Mouse (Mus musculus) MEL (cell line): ENCODE results near the gene Rnase2b. TPM values are rescaled to one million over a fixed set of nuclear protein-coding genes. Genes with fewer than 3 reads are reported as not detected.

ENCODE experiments used
- DNase-seq: peaks from one replicate; pipeline ENCODE4 v3.0.0; 2011; ENCODE audit warnings: low read depth, low spot score
- H3K27ac ChIP-seq: 2 replicates; pipeline ENCODE4 v1.5.1; 2012; ENCODE audit warnings: low read depth, mild to moderate bottlenecking, control low read depth, low read length, moderate library complexity; ENCODE audit not compliant: control insufficient read depth
- H3K27me3 ChIP-seq, 2 experiments: fragments of 150-350 bp in 1 of 2; sonication (generic) in 1 of 2; 2 replicates each; pipeline ENCODE4 v1.6.1; 2012; ENCODE audit warnings: low read length in 2 of 2, mild to moderate bottlenecking in 2 of 2, improper control_type of control experiment in 1 of 2, moderate library complexity in 1 of 2; ENCODE audit not compliant: insufficient read depth in 2 of 2, control insufficient read depth in 1 of 2
- H3K36me3 ChIP-seq, 2 experiments: 2 replicates each; pipeline ENCODE4 v1.6.1; 2012 to 2014; ENCODE audit warnings: low read length in 2 of 2, improper control_type of control experiment in 1 of 2, inconsistent platforms in 1 of 2, mild to moderate bottlenecking in 1 of 2; ENCODE audit not compliant: insufficient read depth in 2 of 2, control insufficient read depth in 1 of 2
- H3K4me1 ChIP-seq, 2 experiments: fragments of 150-350 bp in 1 of 2; sonication (generic) in 1 of 2; 2 replicates each; pipeline ENCODE4 v1.6.1; 2012; ENCODE audit warnings: low read length in 2 of 2, improper control_type of control experiment in 1 of 2, mild to moderate bottlenecking in 1 of 2; ENCODE audit not compliant: insufficient read depth in 2 of 2, control insufficient read depth in 1 of 2
- H3K4me3 ChIP-seq, 2 experiments: fragments of 150-350 bp in 1 of 2; sonication (generic) in 1 of 2; 2 replicates each; pipeline ENCODE4 v1.5.1; 2012; ENCODE audit warnings: low read depth in 2 of 2, low read length in 2 of 2, mild to moderate bottlenecking in 2 of 2, moderate library complexity in 2 of 2, control low read depth in 1 of 2, improper control_type of control experiment in 1 of 2; ENCODE audit not compliant: control insufficient read depth in 1 of 2, insufficient read depth in 1 of 2
- H3K79me2 ChIP-seq: 2 replicates; pipeline ENCODE4 v1.6.1; 2012; ENCODE audit warnings: mild to moderate bottlenecking, low read length, moderate library complexity; ENCODE audit not compliant: control insufficient read depth, poor library complexity, insufficient read depth
- H3K9ac ChIP-seq: 2 replicates; pipeline ENCODE4 v1.6.1; 2012; ENCODE audit warnings: low read depth, mild to moderate bottlenecking, control low read depth, low read length, moderate library complexity; ENCODE audit not compliant: control insufficient read depth, poor library complexity, severe bottlenecking
- H3K9me3 ChIP-seq: fragments of 150-350 bp; sonication (generic); replicated peaks from 2 replicates; pipeline ENCODE4 v1.6.1; 2012; ENCODE audit warnings: mild to moderate bottlenecking, low read length, improper control_type of control experiment, moderate library complexity; ENCODE audit not compliant: insufficient read depth
- CHD1 ChIP-seq: IDR thresholded peaks from 2 replicates; pipeline ENCODE4 v1.6.1; 2012; ENCODE audit warnings: low read depth, mild to moderate bottlenecking, inconsistent platforms, low read length, improper control_type of control experiment
- CHD2 ChIP-seq: IDR thresholded peaks from 2 replicates; pipeline ENCODE4 v1.6.1; 2011; ENCODE audit warnings: low read length, improper control_type of control experiment
- ELF1 ChIP-seq: IDR thresholded peaks from 2 replicates; pipeline ENCODE4 v1.6.1; 2014; ENCODE audit warnings: low read depth, mild to moderate bottlenecking, inconsistent platforms, low read length, improper control_type of control experiment, moderate library complexity
- GATA1 ChIP-seq: IDR thresholded peaks from 2 replicates; pipeline ENCODE4 v1.6.1; 2011; ENCODE audit warnings: low read depth, low read length, improper control_type of control experiment
- HCFC1 ChIP-seq: IDR thresholded peaks from 2 replicates; pipeline ENCODE4 v1.6.1; 2012; ENCODE audit warnings: low read depth, mild to moderate bottlenecking, inconsistent platforms, low read length, improper control_type of control experiment, moderate library complexity
- JUND ChIP-seq: IDR thresholded peaks from 2 replicates; pipeline ENCODE4 v1.6.1; 2011; ENCODE audit warnings: low read depth, mild to moderate bottlenecking, improper control_type of control experiment, low read length
- KAT2A ChIP-seq: conservative IDR thresholded peaks from 2 replicates; pipeline ENCODE4 v1.6.1; 2012; ENCODE audit warnings: low read depth, low read length, improper control_type of control experiment, inconsistent platforms
- MAX ChIP-seq: IDR thresholded peaks from 2 replicates; pipeline ENCODE4 v1.6.1; 2011; ENCODE audit warnings: low read length, improper control_type of control experiment
- MEF2A ChIP-seq: IDR thresholded peaks from 2 replicates; pipeline ENCODE4 v1.6.1; 2014; ENCODE audit warnings: low read depth, mild to moderate bottlenecking, inconsistent platforms, low read length, improper control_type of control experiment; ENCODE audit not compliant: poor library complexity, insufficient replicate concordance, severe bottlenecking; ENCODE audit errors: extremely low read depth
- MXI1 ChIP-seq: IDR thresholded peaks from 2 replicates; pipeline ENCODE4 v1.6.1; 2011; ENCODE audit warnings: mild to moderate bottlenecking, low read depth, low read length, improper control_type of control experiment
- MYC ChIP-seq: IDR thresholded peaks from 2 replicates; pipeline ENCODE4 v1.6.1; 2011; ENCODE audit warnings: low read depth, mild to moderate bottlenecking, low read length, improper control_type of control experiment, moderate library complexity
- NELFE ChIP-seq: IDR thresholded peaks from 2 replicates; pipeline ENCODE4 v1.6.1; 2011; ENCODE audit warnings: low read depth, low read length, improper control_type of control experiment
- NRF1 ChIP-seq: IDR thresholded peaks from 2 replicates; pipeline ENCODE4 v1.6.1; 2014; ENCODE audit warnings: low read depth, mild to moderate bottlenecking, inconsistent platforms, low read length, improper control_type of control experiment, moderate library complexity; ENCODE audit not compliant: poor library complexity, insufficient read depth, severe bottlenecking
- POLR2A ChIP-seq, 2 experiments: IDR thresholded peaks; 2 replicates each; pipeline ENCODE4 v1.6.1; 2011 to 2012; ENCODE audit warnings: low read length in 2 of 2, mild to moderate bottlenecking in 2 of 2, control low read depth in 1 of 2, improper control_type of control experiment in 1 of 2, low read depth in 1 of 2, moderate library complexity in 1 of 2; ENCODE audit not compliant: control insufficient read depth in 1 of 2, insufficient read depth in 1 of 2, poor library complexity in 1 of 2
- POLR2AphosphoS2 ChIP-seq: IDR thresholded peaks from 2 replicates; pipeline ENCODE4 v1.6.1; 2011; ENCODE audit warnings: low read length, improper control_type of control experiment
- POLR2AphosphoS5 ChIP-seq: IDR thresholded peaks from 2 replicates; pipeline ENCODE4 v1.6.1; 2012; ENCODE audit warnings: low read depth, borderline replicate concordance, mild to moderate bottlenecking, inconsistent platforms, low read length, moderate library complexity, mixed read lengths
- RCOR1 ChIP-seq: IDR thresholded peaks from 2 replicates; pipeline ENCODE4 v1.6.1; 2012; ENCODE audit warnings: low read depth, mild to moderate bottlenecking, inconsistent platforms, low read length, improper control_type of control experiment
- SIN3A ChIP-seq: IDR thresholded peaks from 2 replicates; pipeline ENCODE4 v1.6.1; 2012; ENCODE audit warnings: low read length, improper control_type of control experiment, inconsistent platforms
- TBP ChIP-seq: IDR thresholded peaks from 2 replicates; pipeline ENCODE4 v1.8.0; 2011; ENCODE audit warnings: low read depth, low read length, improper control_type of control experiment
- TCF12 ChIP-seq: IDR thresholded peaks from 2 replicates; pipeline ENCODE4 v1.6.1; 2014; ENCODE audit warnings: low read depth, mild to moderate bottlenecking, inconsistent platforms, low read length, improper control_type of control experiment, moderate library complexity
- UBTF ChIP-seq: IDR thresholded peaks from 2 replicates; pipeline ENCODE4 v1.6.1; 2012; ENCODE audit warnings: low read depth, mild to moderate bottlenecking, inconsistent platforms, low read length, improper control_type of control experiment, moderate library complexity, borderline replicate concordance; ENCODE audit not compliant: insufficient read depth
- ZNF384 ChIP-seq: IDR thresholded peaks from 2 replicates; pipeline ENCODE4 v1.6.1; 2012; ENCODE audit warnings: low read depth, mild to moderate bottlenecking, inconsistent platforms, low read length, improper control_type of control experiment
- polyA plus RNA-seq, 2 experiments: library from polyadenylated mRNA; stranded (reverse) in 1 of 2; unstranded in 1 of 2; fragments of >175 nt in 1 of 2; fragments of >200 nt in 1 of 2; gene quantifications; 2 replicates each; pipeline versions ENCODE4 v1.2.1 to v1.2.4; 2012; ENCODE audit warnings: low replicate concordance in 2 of 2, low read depth in 1 of 2; ENCODE audit not compliant: insufficient read length in 2 of 2, insufficient read depth in 1 of 2, missing spikeins in 1 of 2
- total RNA-seq: library from RNA; depleted of rRNA; stranded (reverse); fragments of 300-350 nt; gene quantifications from 2 replicates; pipeline ENCODE4 v1.2.3, GENCODE M21; 2012; rRNA removed

Gene Rnase2b
- total and polyA plus RNA-seq, 3 experiments: not detected

- no peaks in the 10 kb centered on the region for H3K9me3 ChIP-seq
- H3K4me1 ChIP-seq: no peaks in the 10 kb centered on the region
- H3K4me3 ChIP-seq: no peak overlapping the region
- no peak overlapping the region for H3K27ac ChIP-seq
- no peak overlapping the region for H3K9ac ChIP-seq
- no peaks in the 10 kb centered on the region for H3K36me3 ChIP-seq
- H3K79me2 ChIP-seq: no peaks in the 10 kb centered on the region
- TF ChIP-seq MAX: no peak
- TF ChIP-seq NELFE: no peak
- TF ChIP-seq MYC: no peak
- TF ChIP-seq UBTF: no peak
- no peak for TF ChIP-seq GATA1
- no peak for DNase-seq
- no peaks in the 10 kb centered on the region for H3K27me3 ChIP-seq
These were observed 38.4 kb downstream of the Rnase2b start for GRCm38 (mm10) chr14:51200466-51200865.

GRCm38 (mm10) chr14:51203115-51203514 lies 41.1 kb downstream of the Rnase2b start, which contains the start of gene Ear14:
Gene Ear14, plus strand, starts transcription at chr14:51203391.
- Histone ChIP-seq H3K4me1 (no peaks in the 10 kb centered on the region), H3K79me2 (no peaks in the 10 kb centered on the region), H3K27me3 (no peaks in the 10 kb centered on the region), H3K36me3 (no peaks in the 10 kb centered on the region), H3K9me3 (no peaks in the 10 kb centered on the region), H3K27ac (no peak within 1 kb of the TSS), H3K9ac (no peak within 1 kb of the TSS), H3K4me3 (no peak within 1 kb of the TSS)
- TF ChIP-seq KAT2A (no peak), SIN3A (no peak), CHD2 (no peak), MEF2A (no peak), TCF12 (no peak), POLR2AphosphoS5 (no peak), MXI1 (no peak), CHD1 (no peak), TBP (no peak), POLR2AphosphoS2 (no peak), RCOR1 (no peak), HCFC1 (no peak), ZNF384 (no peak), JUND (no peak), UBTF (no peak), ELF1 (no peak), NRF1 (no peak), NELFE (no peak), POLR2A (IDR thresholded peaks at IDR 0.05; ENCODE audit: control insufficient read depth in 1 of 2, insufficient read depth in 1 of 2, low read depth in 1 of 2, low read length in 2 of 2, poor library complexity in 1 of 2) (no peak)
- no peak for DNase-seq

Other genes starting within 250 kb of the Rnase2b start
- 28.0 and 29.6 TPM in 2 replicates for gene Osgep, start 237.4 kb upstream of the Rnase2b start, total RNA-seq
- 10 to 100 TPM in 1 of 2 experiments, not detected in 1; 45.1 TPM for gene Osgep, start 237.4 kb upstream of the Rnase2b start, polyA plus RNA-seq
- gene Apex1, start 237.3 kb upstream of the Rnase2b start, total RNA-seq: 123 and 129 TPM in 2 replicates
- gene Apex1, start 237.3 kb upstream of the Rnase2b start, polyA plus RNA-seq: 100 to 1,000 TPM in 1 of 2 experiments, not detected in 1; 155 TPM
- gene Pip4p1, start 231.4 kb upstream of the Rnase2b start, total RNA-seq: 10.5 and 12.2 TPM in 2 replicates
- gene Pip4p1, start 231.4 kb upstream of the Rnase2b start, polyA plus RNA-seq: 10 to 100 TPM in 1 of 2 experiments, not detected in 1; 21.6 TPM
- 46.7 and 49.7 TPM in 2 replicates for gene Pnp, start 231.2 kb upstream of the Rnase2b start, total RNA-seq
- 100 to 1,000 TPM in 1 of 2 experiments, 10 to 100 TPM in 1; 36.2 to 302 TPM for gene Pnp, start 231.2 kb upstream of the Rnase2b start, polyA plus RNA-seq
- 11.7 and 14.5 TPM in 2 replicates for gene Gm49342, start 217.7 kb upstream of the Rnase2b start, total RNA-seq
- gene Gm49342, start 217.7 kb upstream of the Rnase2b start, polyA plus RNA-seq: 10 to 100 TPM in 1 of 2 experiments, not detected in 1; 45.2 TPM
- gene Pnp2, start 206.3 kb upstream of the Rnase2b start, total RNA-seq: 0.65 and 0.85 TPM in 2 replicates
- gene Pnp2, start 206.3 kb upstream of the Rnase2b start, polyA plus RNA-seq: 1 to 10 TPM in 1 of 2 experiments, not detected in 1; 1.7 TPM
- not detected in 2 replicates for gene Rnase10, start 154.5 kb upstream of the Rnase2b start, total RNA-seq
- gene Rnase10, start 154.5 kb upstream of the Rnase2b start, polyA plus RNA-seq: not detected
- gene Rnase9, start 120.4 kb upstream of the Rnase2b start, total RNA-seq: not detected in 2 replicates
- not detected for gene Rnase9, start 120.4 kb upstream of the Rnase2b start, polyA plus RNA-seq
- gene Rnase11, start 112.1 kb upstream of the Rnase2b start, total RNA-seq: not detected in 2 replicates
- not detected for gene Rnase11, start 112.1 kb upstream of the Rnase2b start, polyA plus RNA-seq
- not detected in 2 replicates for gene Rnase12, start 104.6 kb upstream of the Rnase2b start, total RNA-seq
- not detected for gene Rnase12, start 104.6 kb upstream of the Rnase2b start, polyA plus RNA-seq
- not detected in 2 replicates for gene Olfr750, start 87.8 kb upstream of the Rnase2b start, total RNA-seq
- not detected for gene Olfr750, start 87.8 kb upstream of the Rnase2b start, polyA plus RNA-seq
- not detected in 2 replicates for gene Rnase4, start 71.2 kb upstream of the Rnase2b start, total RNA-seq
- under 1 TPM in 1 of 2 experiments, not detected in 1; 0.18 TPM for gene Rnase4, start 71.2 kb upstream of the Rnase2b start, polyA plus RNA-seq
- not detected in 2 replicates for gene Ang, start 71.1 kb upstream of the Rnase2b start, total RNA-seq
- gene Ang, start 71.1 kb upstream of the Rnase2b start, polyA plus RNA-seq: not detected
- not detected in 2 replicates for gene Eddm3b, start 47.8 kb upstream of the Rnase2b start, total RNA-seq
- gene Eddm3b, start 47.8 kb upstream of the Rnase2b start, polyA plus RNA-seq: not detected
- gene Rnase6, start 38.4 kb upstream of the Rnase2b start, total RNA-seq: 65.0 and 73.4 TPM in 2 replicates
- 10 to 100 TPM in 1 of 2 experiments, not detected in 1; 49.2 TPM for gene Rnase6, start 38.4 kb upstream of the Rnase2b start, polyA plus RNA-seq
- gene Rnase1, start 15.5 kb upstream of the Rnase2b start, total RNA-seq: not detected in 2 replicates
- gene Rnase1, start 15.5 kb upstream of the Rnase2b start, polyA plus RNA-seq: under 1 TPM in 1 of 2 experiments, not detected in 1; 0.07 TPM
- not detected in 2 replicates for gene Ang2, start 36.9 kb downstream of the Rnase2b start, total RNA-seq
- gene Ang2, start 36.9 kb downstream of the Rnase2b start, polyA plus RNA-seq: not detected
- not detected in 2 replicates for gene Ear14, start 41.1 kb downstream of the Rnase2b start, total RNA-seq
- gene Ear14, start 41.1 kb downstream of the Rnase2b start, polyA plus RNA-seq: not detected
- gene Rnase2a, start 93.9 kb downstream of the Rnase2b start, total RNA-seq: not detected in 2 replicates
- not detected for gene Rnase2a, start 93.9 kb downstream of the Rnase2b start, polyA plus RNA-seq
- not detected in 2 replicates for gene Gm7247, start 199.5 kb downstream of the Rnase2b start, total RNA-seq
- not detected for gene Gm7247, start 199.5 kb downstream of the Rnase2b start, polyA plus RNA-seq
- not detected in 2 replicates for gene Vmn2r88, start 248.6 kb downstream of the Rnase2b start, total RNA-seq
- gene Vmn2r88, start 248.6 kb downstream of the Rnase2b start, polyA plus RNA-seq: not detected